Mouse (Mus musculus): ENCODE data around the gene Cldn12.

The Cldn12 gene

DNA sequence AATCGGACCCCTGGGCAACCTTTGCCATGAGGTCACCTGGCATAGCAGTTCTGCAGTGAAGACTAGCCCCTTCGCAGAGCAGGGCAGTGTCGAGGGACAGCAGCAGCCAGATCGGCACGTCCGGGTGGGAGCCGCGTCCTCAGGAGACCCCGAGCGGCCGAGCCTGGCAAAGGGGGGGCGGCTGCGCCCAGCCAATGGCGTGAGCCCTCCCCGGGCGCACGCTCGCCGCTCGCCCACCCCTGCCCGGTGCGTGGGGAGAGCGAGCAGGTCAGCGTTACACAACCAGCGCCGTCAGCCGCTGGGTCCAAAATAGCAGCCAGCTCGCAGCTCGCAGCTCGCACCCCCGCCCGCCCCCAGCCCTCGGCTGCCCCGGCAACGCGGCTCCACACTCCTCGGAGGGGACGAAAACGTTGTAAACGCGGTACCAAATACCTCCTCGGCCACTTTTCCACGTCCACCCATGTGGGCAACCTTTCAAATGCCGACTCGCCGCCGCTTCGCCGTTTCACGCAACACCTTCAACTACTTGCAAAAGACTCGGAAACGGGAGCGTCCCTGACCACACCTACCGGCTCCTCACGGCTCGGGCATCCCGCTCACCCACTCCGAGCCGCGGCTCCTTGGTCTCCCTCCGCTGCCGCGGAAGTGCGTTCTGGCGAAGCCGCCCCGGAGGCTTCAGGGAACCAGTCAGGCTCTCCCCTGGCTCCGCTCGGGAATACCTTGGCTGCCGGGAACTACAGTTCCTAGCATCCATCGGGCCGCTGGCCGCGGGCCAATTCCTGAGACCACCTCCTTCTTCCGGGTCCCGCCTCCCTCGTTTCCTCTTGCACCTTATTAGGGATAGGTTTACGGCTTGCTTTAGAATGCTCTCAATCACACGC lies at the start of gene Cldn12:
Gene Cldn12 (minus strand): TSS at position 763 of the 881 bp plus-strand sequence.
- DNase-seq (ENCODE audit: low spot score in 2 of 2): peak; percentile 94 to 97

DNA sequence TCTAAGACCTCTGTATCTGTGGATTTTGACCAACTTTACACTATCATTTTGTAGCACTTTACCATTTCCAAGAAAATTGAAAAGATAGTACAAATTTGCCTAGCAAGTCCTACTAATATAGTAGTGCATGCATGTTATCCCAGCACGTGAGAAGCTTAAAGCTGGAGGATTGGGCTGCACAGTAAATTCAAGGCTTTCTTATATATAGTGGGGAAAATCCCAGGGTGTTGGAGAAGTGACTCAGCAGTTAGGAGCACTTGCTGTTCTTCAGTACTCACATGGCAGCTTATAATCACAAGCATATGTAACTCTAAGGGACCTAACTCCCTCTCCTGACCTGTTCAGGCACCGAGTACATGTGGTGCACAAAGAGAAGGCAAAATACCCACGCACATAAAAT lies 47.7 kb upstream of the Cldn12 start:
- DNase-seq (ENCODE audit: low spot score in 2 of 2): no peak

DNA sequence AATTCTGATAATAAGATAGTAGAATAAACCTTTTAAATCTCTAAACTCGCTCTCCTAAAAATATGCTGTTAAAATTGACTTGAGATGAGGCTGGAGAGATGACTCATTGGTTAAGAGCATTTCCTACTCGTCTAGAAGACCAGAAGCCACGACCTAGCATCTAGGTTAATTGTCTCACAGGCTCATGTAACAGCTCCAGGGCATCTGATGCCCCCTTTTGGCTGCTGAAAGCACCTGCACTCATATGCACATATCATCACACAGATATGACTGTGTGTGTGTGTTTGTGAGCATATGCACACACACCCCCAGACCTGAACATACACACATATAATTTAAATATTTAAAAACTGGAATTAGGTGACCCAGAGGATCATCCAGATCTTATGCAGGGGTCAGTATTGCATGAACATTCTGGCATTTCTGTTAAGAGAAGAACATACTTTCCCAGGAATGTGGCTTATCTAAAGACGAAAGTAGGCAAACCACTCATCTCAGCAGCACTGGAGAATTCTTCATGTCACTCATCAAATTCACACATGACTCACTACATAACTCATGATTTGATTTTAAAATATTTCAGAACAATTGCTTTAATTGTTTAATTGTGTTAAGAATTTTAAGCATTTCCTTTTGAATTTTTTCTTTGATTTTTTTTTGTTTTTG lies 46.4 kb upstream of the Cldn12 start:
- DNase-seq (ENCODE audit: low spot score in 2 of 2): no peak

DNA sequence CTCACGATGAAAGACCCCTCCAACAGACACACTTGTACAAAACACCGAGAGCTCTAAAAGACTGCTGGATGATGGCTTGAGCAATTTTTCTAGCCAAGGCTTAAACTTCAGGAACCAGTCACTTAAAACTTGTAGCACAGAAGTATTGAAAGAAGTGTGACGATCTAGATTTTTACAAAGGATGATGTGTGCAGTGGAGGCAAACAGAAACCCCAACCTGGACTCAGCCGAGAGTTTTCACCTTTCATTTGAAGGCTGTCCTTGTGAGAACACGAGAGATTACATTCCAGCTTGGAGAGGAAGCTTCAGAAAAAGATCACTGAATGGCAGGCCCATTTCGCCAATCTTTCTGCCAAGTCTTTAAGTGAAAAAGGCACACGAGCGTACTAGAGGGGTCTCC lies 45.0 kb upstream of the Cldn12 start:
- no peak for DNase-seq (ENCODE audit: low spot score in 2 of 2)

- peak; percentile 93 to 94 for DNase-seq (ENCODE audit: low spot score in 2 of 2)
Measured at GRCm38 (mm10) chr5:5559079-5559740, 44.5 kb upstream of the Cldn12 start, which contains the start of gene Gtpbp10. Gtpbp10 (minus strand) TSS chr5:5559538.

DNA sequence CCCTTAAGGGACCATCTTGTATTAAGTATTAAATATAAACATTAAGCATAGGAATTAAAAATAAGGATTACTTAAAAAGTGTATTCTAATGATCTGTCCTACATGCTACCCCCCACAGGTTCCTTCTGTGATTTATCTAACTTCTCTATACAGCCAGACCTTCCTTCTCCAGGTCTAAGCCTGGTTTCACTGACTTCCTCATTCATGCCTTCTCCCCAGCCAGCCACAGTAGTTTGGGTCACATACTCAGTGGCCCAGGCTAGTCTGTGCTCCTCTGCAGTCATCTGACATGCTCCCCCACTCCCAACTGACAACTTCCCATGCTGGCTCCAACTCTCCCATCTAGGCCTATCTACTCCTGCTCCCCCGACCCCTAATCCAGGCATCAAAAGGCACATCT lies 36.4 kb upstream of the Cldn12 start:
- DNase-seq (ENCODE audit: low spot score in 2 of 2): no peak

- DNase-seq (ENCODE audit: low spot score in 2 of 2): no peak
Measured at GRCm38 (mm10) chr5:5540385-5540784, 25.6 kb upstream of the Cldn12 start.

DNA sequence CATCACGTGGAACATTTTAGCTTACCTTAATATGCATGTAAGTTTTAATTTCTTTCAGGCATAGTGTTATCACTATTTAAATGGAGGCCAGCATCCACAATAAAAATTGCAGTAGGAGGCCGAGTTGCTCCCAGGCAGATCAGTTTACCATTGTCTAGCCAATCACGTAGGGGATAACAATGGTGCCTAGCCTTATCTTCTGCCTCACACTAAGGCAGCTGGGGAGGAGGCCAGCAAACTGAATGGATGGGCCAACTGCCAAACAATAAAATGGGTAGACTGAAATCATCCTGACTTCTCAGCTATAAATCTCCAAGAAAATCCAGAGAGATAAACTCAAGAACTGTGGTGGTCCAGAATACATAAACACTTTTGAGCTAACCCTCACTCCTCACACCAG lies 25.0 kb upstream of the Cldn12 start:
- DNase-seq (ENCODE audit: low spot score in 2 of 2): no peak

DNA sequence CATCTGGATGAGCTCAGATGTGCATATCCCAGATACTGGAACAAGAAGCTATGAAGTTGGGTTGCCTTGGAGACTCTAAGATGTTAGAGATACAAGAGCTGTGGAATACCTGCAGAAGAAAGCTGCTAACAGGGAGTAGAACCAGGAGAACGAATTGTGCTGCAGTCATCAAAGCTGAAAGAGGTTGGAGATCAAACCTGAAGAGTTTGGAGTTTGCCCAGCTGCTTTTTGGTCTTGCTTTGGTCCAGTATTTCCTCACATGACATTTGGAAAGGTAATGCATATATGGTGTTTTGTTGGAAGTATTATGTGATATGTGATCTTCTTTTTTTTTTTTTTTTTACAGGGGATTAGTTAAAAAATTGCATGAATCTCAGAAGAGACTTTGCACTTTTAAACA lies 21.4 kb upstream of the Cldn12 start:
- DNase-seq (ENCODE audit: low spot score in 2 of 2): no peak

DNA sequence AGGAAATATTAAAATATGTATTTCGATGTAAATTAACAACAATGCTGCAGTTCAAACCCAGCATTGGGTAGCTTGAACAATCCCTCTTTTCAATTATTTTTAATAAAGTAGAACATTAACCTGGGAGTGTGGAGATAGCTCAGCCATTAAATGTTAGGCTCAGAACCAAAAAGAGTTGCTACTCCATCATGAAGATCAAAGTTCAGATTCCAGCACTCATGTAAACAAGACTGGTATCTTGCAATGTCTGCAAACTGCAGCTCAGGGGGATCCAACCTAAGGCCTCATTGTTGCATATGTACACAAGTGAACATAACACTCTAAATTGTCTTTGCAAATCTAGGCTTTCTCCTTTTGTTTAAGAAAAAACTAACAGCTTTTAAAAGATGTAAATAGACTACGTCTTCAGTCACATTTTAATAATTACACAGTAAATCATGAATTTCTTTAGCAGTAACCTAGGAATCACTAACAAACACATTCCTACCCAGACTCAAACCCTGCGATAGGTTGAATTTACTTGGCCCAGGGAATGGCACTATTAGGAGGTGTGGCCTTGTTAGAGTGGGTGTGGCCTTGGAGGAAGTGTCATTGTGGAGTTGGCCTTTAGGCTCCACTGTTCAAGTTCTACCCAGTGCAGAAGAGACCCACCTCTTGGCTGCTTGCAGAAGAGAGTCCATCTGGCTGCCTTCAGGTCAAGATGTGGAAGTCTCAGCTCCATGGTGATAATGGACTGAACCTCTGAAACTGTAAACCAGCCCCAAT lies 19.1 kb upstream of the Cldn12 start:
- no peak for DNase-seq (ENCODE audit: low spot score in 2 of 2)

DNA sequence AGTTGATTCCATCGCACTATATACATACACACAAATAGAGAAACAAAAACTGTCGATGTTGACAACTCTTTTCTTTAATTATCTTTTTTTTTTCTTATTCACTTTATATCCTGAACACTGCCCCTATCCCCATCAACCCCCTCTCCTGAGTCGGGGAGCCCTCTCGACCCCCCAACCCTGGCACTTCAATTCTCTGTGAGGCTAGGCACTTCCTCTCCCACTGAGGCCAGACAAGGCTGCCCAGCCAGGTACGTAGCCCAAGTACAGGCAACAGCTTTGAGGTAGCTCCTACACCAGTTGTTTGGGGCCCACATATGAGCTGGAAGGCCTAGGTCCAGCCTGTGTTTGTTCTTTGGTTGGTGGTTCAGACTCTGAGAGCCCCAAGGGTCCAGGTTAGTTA lies 653 bp upstream of the Cldn12 start:
- no peak for DNase-seq (ENCODE audit: low spot score in 2 of 2)

GRCm38 (mm10) chr5:5511401-5511800 lies 3.4 kb downstream of the Cldn12 start:
- no peak for DNase-seq (ENCODE audit: low spot score in 2 of 2)

DNA sequence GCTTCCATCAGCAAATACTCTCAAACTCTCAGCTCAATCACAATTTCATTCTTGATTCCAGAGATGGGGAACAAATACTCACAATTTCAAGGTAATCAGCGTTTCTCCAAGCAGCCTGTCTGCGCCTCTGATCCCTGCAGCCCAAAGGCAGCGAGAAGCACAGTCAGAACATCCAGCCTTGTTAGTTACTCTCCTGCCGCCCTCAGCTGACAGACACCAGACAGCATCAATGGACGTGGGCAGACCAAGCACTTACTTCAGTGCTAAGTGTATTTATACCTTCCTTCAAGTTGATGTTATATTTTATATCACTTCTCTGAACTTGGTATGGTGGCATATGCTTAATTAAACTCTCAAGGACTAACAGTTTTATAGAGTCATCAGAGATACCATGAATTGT lies 3.8 kb downstream of the Cldn12 start:
- DNase-seq (ENCODE audit: low spot score in 2 of 2): peak in 1 of 2 experiments; percentile 41

- no peak for DNase-seq (ENCODE audit: low spot score in 2 of 2)
Measured at GRCm38 (mm10) chr5:5510304-5510887, 4.4 kb downstream of the Cldn12 start.

DNA sequence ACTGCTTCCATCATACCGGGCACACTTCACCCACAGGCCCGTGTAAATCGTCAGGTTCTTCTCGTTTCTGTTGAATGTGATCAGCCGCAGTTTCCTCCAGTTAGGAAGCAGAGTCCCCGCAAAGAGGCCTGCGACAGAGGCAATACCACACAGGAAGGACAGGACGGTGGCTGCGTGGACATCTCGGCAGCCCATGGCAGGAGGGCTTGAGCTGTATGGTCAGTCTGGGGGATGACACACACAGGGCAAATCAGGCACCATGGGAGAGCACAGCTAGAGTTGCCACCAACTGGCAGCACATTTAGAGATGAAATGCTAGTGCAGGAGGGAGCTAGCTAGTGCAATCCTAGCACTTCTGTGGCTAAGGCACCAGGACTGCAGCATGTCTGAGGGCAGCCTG lies 6.5 kb downstream of the Cldn12 start:
- no peak for DNase-seq (ENCODE audit: low spot score in 2 of 2)

GRCm38 (mm10) chr5:5507701-5508225 lies 7.0 kb downstream of the Cldn12 start:
- peak in 1 of 2 experiments; percentile 66 for DNase-seq (ENCODE audit: low spot score in 2 of 2)

DNA sequence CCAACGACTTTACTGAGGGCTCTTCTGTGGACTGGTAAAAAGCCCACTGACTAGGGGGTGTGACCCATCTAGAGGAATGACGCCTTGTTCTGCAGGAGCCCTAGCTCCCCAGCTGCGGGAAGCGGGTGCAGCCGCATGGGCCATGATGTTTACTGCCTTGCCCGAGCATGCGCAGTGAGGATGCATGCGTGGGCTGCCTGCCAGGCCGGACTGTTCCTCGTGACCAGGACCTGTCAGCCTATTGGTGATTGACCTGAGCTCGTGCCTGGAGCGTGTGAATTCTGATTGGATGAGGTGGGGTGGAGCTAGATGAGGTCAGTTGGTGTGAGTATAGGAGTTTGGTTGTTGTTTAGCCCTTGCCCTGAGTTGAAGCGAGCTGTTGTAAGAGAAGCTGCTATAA lies 10.3 kb downstream of the Cldn12 start:
- no peak for DNase-seq (ENCODE audit: low spot score in 2 of 2)

GRCm38 (mm10) chr5:5503381-5503780 lies 11.4 kb downstream of the Cldn12 start:
- DNase-seq (ENCODE audit: low spot score in 2 of 2): no peak

DNA sequence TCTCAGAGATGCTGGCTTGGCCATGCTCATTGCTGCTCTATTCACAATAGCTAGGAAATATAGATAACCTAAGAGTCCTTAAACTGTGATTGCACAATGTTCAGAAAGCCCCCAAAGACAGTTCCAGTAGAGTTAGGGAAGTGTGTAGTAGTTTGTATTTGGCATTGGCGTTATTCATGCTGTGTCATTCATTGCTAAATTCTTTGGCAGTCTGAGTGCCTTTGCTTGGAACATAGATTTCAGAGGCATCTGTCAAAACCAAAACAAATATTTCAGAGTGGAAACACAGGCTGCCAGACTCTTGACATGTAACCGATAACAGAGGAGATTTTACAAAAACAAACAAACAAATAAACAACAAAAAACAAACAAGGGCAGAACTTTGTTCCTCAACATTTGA lies 13.2 kb downstream of the Cldn12 start:
- DNase-seq (ENCODE audit: low spot score in 2 of 2): no peak

DNA sequence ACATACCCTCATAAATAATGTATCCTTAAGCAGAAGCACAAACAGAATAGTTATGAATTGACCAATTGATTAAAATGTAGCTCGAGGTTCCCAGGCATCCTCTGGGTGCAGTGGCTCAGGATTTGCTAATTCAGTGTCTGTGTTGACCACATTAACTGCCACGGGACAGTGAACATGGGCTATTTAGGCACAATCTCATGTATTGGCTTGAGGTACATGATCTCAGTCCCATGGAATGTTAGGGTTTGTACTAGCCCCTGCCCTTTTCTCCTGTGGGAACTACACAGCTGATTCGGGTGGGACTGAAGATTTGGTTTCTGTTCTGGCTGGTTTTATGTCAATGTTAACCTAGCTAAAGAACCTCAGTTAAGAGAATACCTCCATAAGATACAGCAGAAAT lies 18.4 kb downstream of the Cldn12 start:
- no peak for DNase-seq (ENCODE audit: low spot score in 2 of 2)

DNA sequence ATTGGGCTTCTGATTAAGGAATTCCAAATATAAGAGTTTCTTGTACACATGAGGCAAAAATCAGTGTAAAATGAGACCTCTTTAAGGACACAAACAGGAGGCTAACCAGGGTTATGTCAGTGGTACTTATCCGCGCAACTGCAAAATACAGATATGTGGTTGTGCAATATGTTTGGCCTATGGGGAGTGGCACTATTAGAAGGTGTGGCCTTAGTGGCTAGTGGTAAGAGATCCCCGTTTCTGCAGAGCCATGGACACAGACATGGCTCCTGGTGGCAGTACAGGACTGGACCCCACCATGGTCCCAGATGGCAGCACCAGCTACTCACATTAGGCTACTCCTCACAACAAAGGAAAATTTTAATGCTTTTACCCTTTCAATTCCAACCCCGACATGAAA lies 19.7 kb downstream of the Cldn12 start:
- no peak for DNase-seq (ENCODE audit: low spot score in 2 of 2)

All from frontal cortex, postnatal 36 days (tissue).